Mouse (Mus musculus): ENCODE measurements around the gene Ddx43.

DNA sequence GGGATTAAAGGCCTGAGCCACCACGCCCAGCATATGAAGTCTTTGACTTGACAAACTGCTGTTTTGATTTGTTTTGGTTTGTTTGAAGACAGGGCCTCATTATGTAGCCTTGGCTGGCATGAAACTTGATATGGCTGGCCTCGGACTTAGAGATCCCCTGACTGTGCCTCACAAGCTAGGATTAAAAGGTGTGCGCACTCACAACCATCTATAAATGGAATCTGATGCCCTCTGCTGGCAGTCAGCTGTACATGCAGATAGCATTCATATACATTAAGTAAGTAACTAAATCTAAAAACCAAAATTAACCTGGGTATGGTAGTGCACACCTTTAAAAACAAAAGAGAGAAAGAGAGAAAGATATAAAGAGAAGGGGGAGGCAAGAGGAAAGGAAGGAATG, 9.7 kb upstream of the Ddx43 start:
- TF ChIP-seq CTCF (IDR thresholded peaks at IDR 0.05; ENCODE audit: low read depth) (peak; percentile 45), EP300 (IDR thresholded peaks at IDR 0.05; ENCODE audit: low read depth) (no peak)
